Mouse (Mus musculus) gastrocnemius, postnatal 14 days (tissue): Measurements from ENCODE around the gene Mettl7a3. TPM values are rescaled to one million over a fixed set of nuclear protein-coding genes. Genes with fewer than 3 reads are reported as not detected.
"Not testable (repeated sequence)": the region's sequence is repeated elsewhere in the genome, so short reads cannot be mapped to it uniquely, and the experiment has no call there.

Source experiments
- DNase-seq: peaks from one replicate; pipeline ENCODE4 v3.0.0; 2021; ENCODE audit warnings: mixed read lengths
- intact Hi-C: fragments of 180-260 bp; cut with DNase I; formaldehyde crosslinking; loops from one replicate; pipeline ENCODE4 v1.15.1; 2025; ENCODE audit warnings: low total_unique reads
- total RNA-seq, 2 experiments: library from RNA; stranded (reverse); gene quantifications; 2 replicates each; pipeline ENCODE4 v1.2.3; 2021

Mettl7a3 gene
- total RNA-seq, 2 experiments from 2014 or later = 0.21 TPM; not detected in 1

GRCm38 (mm10) chr15:100325235-100325634 lies 9.5 kb upstream of the Mettl7a3 start:
- no peak for DNase-seq
- intact Hi-C loops = no loop called here

- DNase-seq, intact Hi-C loops: not testable (repeated sequence)
These were observed 6.6 kb upstream of the Mettl7a3 start for GRCm38 (mm10) chr15:100328089-100328488.

- intact Hi-C loops, DNase-seq: not testable (repeated sequence)
These were observed 5.4 kb upstream of the Mettl7a3 start for GRCm38 (mm10) chr15:100329336-100329735.

GRCm38 (mm10) chr15:100330739-100331138 lies 4.0 kb upstream of the Mettl7a3 start:
- DNase-seq = no peak
- intact Hi-C loops = no loop called here

- DNase-seq, intact Hi-C loops: not testable (repeated sequence)
These were observed 2.4 kb upstream of the Mettl7a3 start for GRCm38 (mm10) chr15:100332077-100332961.

GRCm38 (mm10) chr15:100337328-100337727 lies 2.6 kb downstream of the Mettl7a3 start:
- intact Hi-C loops = not testable (repeated sequence)

GRCm38 (mm10) chr15:100337847-100338246 lies 3.1 kb downstream of the Mettl7a3 start:
- peak; percentile 44 for DNase-seq

More at GRCm38 (mm10) chr15:100337328-100337727, 2.6 kb downstream of the Mettl7a3 start:
- DNase-seq = not testable (repeated sequence)

GRCm38 (mm10) chr15:100341314-100341980 lies 6.7 kb downstream of the Mettl7a3 start:
- DNase-seq = not testable (repeated sequence)
- intact Hi-C loops = loop anchor here (5.0 kb wide), 1 partner anchor 116 kb away; no protein-coding TSS in a partner anchor

More at GRCm38 (mm10) chr15:100337847-100338246, 3.1 kb downstream of the Mettl7a3 start:
- intact Hi-C loops = not testable (repeated sequence)

GRCm38 (mm10) chr15:100345484-100345883 lies 10.8 kb downstream of the Mettl7a3 start:
- intact Hi-C loops = no loop called here

GRCm38 (mm10) chr15:100346761-100347160 lies 12.0 kb downstream of the Mettl7a3 start:
- intact Hi-C loops = no loop called here
- no peak for DNase-seq

More at GRCm38 (mm10) chr15:100345484-100345883, 10.8 kb downstream of the Mettl7a3 start:
- DNase-seq = no peak

- DNase-seq = no peak
- intact Hi-C loops = no loop called here
These were observed 14.8 kb downstream of the Mettl7a3 start for GRCm38 (mm10) chr15:100349496-100349895.

GRCm38 (mm10) chr15:100351501-100352060 lies 16.9 kb downstream of the Mettl7a3 start:
- intact Hi-C loops = no loop called here
- DNase-seq = no peak

GRCm38 (mm10) chr15:100352711-100353250 lies 18.1 kb downstream of the Mettl7a3 start, which contains the start of the genes Methig1 and Mettl7a2:
Methig1 (plus strand) TSS chr15:100353149.
Mettl7a2 (plus strand) TSS chr15:100353200.
- intact Hi-C loops = no loop called here
- no peak for DNase-seq

GRCm38 (mm10) chr15:100353399-100353798 lies 18.7 kb downstream of the Mettl7a3 start:
- intact Hi-C loops, DNase-seq: not testable (repeated sequence)

GRCm38 (mm10) chr15:100355876-100356275 lies 21.1 kb downstream of the Mettl7a3 start:
- intact Hi-C loops = no loop called here
- no peak for DNase-seq

GRCm38 (mm10) chr15:100364242-100364641 lies 29.5 kb downstream of the Mettl7a3 start, which contains the start of gene Higd1c:
Higd1c (plus strand) TSS chr15:100364542.
- intact Hi-C loops = no loop called here
- DNase-seq = no peak

GRCm38 (mm10) chr15:100365967-100366366 lies 31.2 kb downstream of the Mettl7a3 start:
- intact Hi-C loops, DNase-seq: not testable (repeated sequence)

GRCm38 (mm10) chr15:100367119-100367518 lies 32.4 kb downstream of the Mettl7a3 start:
- intact Hi-C loops = no loop called here
- DNase-seq = no peak

GRCm38 (mm10) chr15:100375066-100375465 lies 40.3 kb downstream of the Mettl7a3 start:
- intact Hi-C loops = loop anchor here (10.0 kb wide), 1 partner anchor 110 kb away; no protein-coding TSS in a partner anchor
- peak; percentile 37 for DNase-seq
